Mouse (Mus musculus) thymus, adult 18-20 months (tissue): ENCODE data around the gene Zfp704.
A peak's percentile ranks its signal among the peaks of the same experiment; 100 is the strongest.

ENCODE experiments used
- DNase-seq, 2 experiments: peaks; one replicate each; pipeline ENCODE4 v3.0.0; 2022; ENCODE audit warnings: mixed read lengths in 2 of 2

Gene Zfp704

GRCm38 (mm10) chr3:9515527-9515926 lies 94.4 kb downstream of the Zfp704 start:
- no peak for DNase-seq

GRCm38 (mm10) chr3:9513703-9514110 lies 96.2 kb downstream of the Zfp704 start:
- no peak for DNase-seq

GRCm38 (mm10) chr3:9512199-9512598 lies 97.7 kb downstream of the Zfp704 start:
- peak in 1 of 2 experiments; percentile 42 for DNase-seq

- no peak for DNase-seq
These were observed 104.1 kb downstream of the Zfp704 start for GRCm38 (mm10) chr3:9505692-9506211.

- DNase-seq: no peak
These were observed 105.5 kb downstream of the Zfp704 start for GRCm38 (mm10) chr3:9504371-9504770.

GRCm38 (mm10) chr3:9500725-9501124 lies 109.2 kb downstream of the Zfp704 start:
- peak; percentile 71 to 76 for DNase-seq

GRCm38 (mm10) chr3:9499994-9500553 lies 109.8 kb downstream of the Zfp704 start:
- no peak for DNase-seq

GRCm38 (mm10) chr3:9499489-9499888 lies 110.4 kb downstream of the Zfp704 start:
- no peak for DNase-seq

- DNase-seq: no peak
These were observed 112.6 kb downstream of the Zfp704 start for GRCm38 (mm10) chr3:9497260-9497659.

GRCm38 (mm10) chr3:9491766-9492283 lies 118.1 kb downstream of the Zfp704 start:
- DNase-seq: no peak

- no peak for DNase-seq
These were observed 122.2 kb downstream of the Zfp704 start for GRCm38 (mm10) chr3:9487644-9488043.

- no peak for DNase-seq
These were observed 124.4 kb downstream of the Zfp704 start for GRCm38 (mm10) chr3:9485506-9485905.

GRCm38 (mm10) chr3:9481956-9482355 lies 127.9 kb downstream of the Zfp704 start:
- no peak for DNase-seq

GRCm38 (mm10) chr3:9481358-9481757 lies 128.5 kb downstream of the Zfp704 start:
- no peak for DNase-seq

GRCm38 (mm10) chr3:9480936-9481335 lies 128.9 kb downstream of the Zfp704 start:
- DNase-seq: no peak

GRCm38 (mm10) chr3:9477386-9477785 lies 132.5 kb downstream of the Zfp704 start:
- DNase-seq: no peak

- no peak for DNase-seq
These were observed 133.5 kb downstream of the Zfp704 start for GRCm38 (mm10) chr3:9476336-9476735.

- DNase-seq: no peak
These were observed 134.4 kb downstream of the Zfp704 start for GRCm38 (mm10) chr3:9475501-9475900.

GRCm38 (mm10) chr3:9474331-9474730 lies 135.6 kb downstream of the Zfp704 start:
- DNase-seq: no peak

GRCm38 (mm10) chr3:9466287-9466686 lies 143.6 kb downstream of the Zfp704 start:
- no peak for DNase-seq

GRCm38 (mm10) chr3:9465731-9466130 lies 144.2 kb downstream of the Zfp704 start:
- DNase-seq: no peak

- no peak for DNase-seq
These were observed 148.2 kb downstream of the Zfp704 start for GRCm38 (mm10) chr3:9461660-9462059.

- DNase-seq: no peak
These were observed 149.6 kb downstream of the Zfp704 start for GRCm38 (mm10) chr3:9460284-9460683.

- DNase-seq: no peak
These were observed 153.4 kb downstream of the Zfp704 start for GRCm38 (mm10) chr3:9456380-9456890.

- DNase-seq: no peak
These were observed 154.5 kb downstream of the Zfp704 start for GRCm38 (mm10) chr3:9455351-9455750.
